Mouse (Mus musculus) mammary gland, adult 2 months (tissue): ENCODE measurements around the gene Timp2. TPM values are rescaled to one million over a fixed set of nuclear protein-coding genes. Genes with fewer than 3 reads are reported as not detected.

ENCODE experiments used
- polyA plus RNA-seq: library from polyadenylated mRNA; depleted of rRNA; stranded (reverse); fragments of >200 nt; gene quantifications from 2 replicates; pipeline ENCODE4 v1.2.3, GENCODE M21; 2012; ENCODE audit warnings: low replicate concordance; rRNA removed

Gene Timp2
- polyA plus RNA-seq = 344 and 379 TPM in 2 replicates

DNA sequence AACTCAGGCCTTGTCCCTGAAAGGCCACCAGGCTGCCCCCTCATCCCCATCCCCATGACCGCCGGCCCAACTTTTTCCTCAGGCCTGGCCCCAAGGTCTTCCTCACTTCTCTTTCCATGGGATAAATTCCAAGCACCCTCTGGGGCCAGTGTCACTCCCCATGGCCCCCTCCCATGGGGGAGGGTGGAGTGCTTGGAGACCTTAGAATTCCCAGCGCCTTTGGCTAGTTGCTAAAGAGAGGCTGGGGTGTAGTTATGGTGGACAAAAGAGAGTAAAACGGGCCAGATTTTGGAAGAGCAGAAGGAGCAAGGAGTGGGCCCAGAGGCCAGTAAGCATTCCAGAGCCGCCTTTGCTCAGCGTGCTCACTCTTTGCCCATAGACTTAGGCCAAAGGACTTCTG lies at the start of gene Timp2:
Gene Timp2 (minus strand): TSS at position 101 of the 400 bp plus-strand sequence.

DNA sequence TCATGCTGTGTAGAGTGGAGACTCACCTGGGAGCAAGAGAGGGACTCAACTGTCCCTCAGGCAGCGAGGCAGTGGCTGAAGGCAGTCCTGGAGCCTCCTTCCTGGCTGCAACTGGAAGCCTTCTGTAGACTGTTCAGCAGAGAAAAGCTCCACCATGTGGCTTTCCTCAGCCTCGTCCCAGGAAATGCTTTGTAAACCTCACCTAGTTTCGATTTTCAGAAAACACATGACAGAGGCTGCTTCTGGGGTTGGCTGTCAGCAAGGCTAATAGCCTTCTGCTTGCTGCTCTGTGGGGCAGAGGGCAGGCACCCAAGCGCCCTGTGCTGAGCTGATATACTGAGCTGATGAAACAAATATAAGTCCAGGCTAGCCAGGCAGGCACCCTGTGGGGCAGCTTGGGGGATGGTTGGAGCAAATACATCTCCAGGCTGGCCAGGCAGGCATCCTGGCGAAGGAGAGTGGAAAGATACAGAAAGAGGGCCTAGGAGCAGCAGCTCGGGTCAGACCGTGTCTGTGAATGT lies 46.3 kb upstream of the Timp2 start, which contains the start of gene Lgals3bp:
Gene Lgals3bp (minus strand): TSS at position 333 of the 521 bp plus-strand sequence.

DNA sequence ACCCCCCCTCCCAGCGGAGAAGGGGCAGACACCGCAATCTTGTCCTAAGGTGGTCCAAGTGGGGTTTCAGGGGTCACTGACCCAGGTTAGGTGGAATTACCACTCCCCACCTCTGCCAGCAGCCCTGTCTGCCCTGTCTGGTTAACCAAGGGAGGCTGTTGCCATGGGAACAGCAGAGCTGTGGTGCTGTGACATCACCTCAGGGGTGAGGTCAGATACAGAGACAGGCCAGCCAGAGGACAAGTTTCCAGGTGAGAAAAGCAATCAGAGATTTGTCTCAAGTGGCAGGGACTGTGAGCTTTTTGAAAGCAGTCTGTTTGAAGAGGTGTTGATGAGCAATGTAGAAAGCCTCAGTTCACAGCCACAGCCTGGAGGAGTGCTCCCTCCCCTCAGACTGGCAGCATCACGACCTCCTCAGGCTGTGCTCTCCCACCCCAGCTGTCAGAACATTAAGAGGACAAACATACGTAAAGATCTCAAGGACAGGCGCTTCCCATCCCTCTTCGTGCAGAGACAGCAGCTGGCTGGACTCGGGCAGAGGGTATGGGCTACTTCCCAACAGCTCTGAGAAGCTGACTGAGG lies 13.0 kb downstream of the Timp2 start, which contains the start of gene Cep295nl:
Gene Cep295nl (minus strand): TSS at position 101 of the 582 bp plus-strand sequence.

DNA sequence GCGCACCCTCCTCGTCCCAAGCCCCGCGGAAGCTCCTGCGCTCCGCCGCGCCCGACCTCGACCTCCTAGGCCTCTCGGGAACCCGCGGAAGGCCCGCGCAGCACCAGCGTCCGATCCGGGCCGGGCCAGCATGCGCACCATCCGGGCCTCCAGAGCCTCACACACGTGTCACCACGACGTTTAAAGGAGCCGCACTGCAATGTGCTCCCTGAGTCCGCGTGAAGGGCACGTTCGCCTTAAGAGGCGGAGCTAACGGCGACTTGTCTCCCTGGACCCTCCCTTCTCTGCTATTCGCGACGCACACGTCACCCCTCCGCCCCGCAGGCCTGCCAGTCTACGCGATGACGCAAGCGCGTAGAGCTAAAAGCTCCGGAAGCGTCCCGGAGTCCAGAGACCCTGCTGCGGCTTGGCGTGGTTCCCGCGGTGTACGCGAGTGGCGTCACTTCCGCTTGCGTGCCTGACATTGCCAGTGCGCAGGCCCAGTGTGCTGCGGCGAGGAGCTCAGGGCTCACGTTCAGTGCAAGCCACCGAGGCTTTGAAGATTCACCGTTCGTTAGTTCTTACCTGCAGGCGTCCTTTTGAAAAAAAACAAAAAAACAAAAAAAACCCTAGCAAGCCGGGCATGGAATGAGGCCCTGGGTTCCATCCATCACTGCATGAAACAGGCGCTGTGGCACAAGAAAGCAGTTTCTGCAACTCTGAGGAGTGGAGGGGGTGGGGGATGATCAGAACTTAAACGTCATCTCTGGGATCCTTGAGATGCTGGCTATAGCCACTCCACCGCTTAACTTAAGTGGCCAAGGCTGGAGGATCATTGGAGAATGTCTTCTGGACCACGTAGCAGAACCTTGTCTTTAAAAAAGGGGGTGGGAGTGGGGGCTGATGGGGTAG lies 65.3 kb downstream of the Timp2 start, which contains the start of gene Usp36:
Gene Usp36 (minus strand): TSS at position 246 of the 891 bp plus-strand sequence.

Other genes starting within 250 kb of the Timp2 start
- 0.13 and 0.18 TPM in 2 replicates for gene Dnah17, start 225.1 kb downstream of the Timp2 start, polyA plus RNA-seq
- gene Cyth1, start 107.1 kb downstream of the Timp2 start, polyA plus RNA-seq = 35.4 and 41.4 TPM in 2 replicates
- gene Usp36, start 65.5 kb downstream of the Timp2 start, polyA plus RNA-seq = 19.7 and 25.8 TPM in 2 replicates
- 0.17 and 0.20 TPM in 2 replicates for gene Cep295nl, start 13.2 kb downstream of the Timp2 start, polyA plus RNA-seq
- 635 and 962 TPM in 2 replicates for gene Lgals3bp, start 46.4 kb upstream of the Timp2 start, polyA plus RNA-seq
- 58.7 and 84.6 TPM in 2 replicates for gene Cant1, start 63.3 kb upstream of the Timp2 start, polyA plus RNA-seq
- 53.3 and 76.2 TPM in 2 replicates for gene C1qtnf1, start 72.5 kb upstream of the Timp2 start, polyA plus RNA-seq
- 23.8 and 27.6 TPM in 2 replicates for gene Engase, start 121.1 kb upstream of the Timp2 start, polyA plus RNA-seq